Mouse (Mus musculus): Measurements from ENCODE around the gene Chmp6. TPM values are rescaled to one million over a fixed set of nuclear protein-coding genes. Genes with fewer than 3 reads are reported as not detected.

Chmp6 gene
- polyA plus RNA-seq, 1 experiment: 44.2 TPM

- Histone ChIP-seq H3K27ac (ENCODE audit: insufficient read depth, low read length) (no peak overlapping the region), H3K4me1 (ENCODE audit: control insufficient read depth, insufficient read depth, low read length) (peaks cover 35% of the 10 kb centered on the region), H3K4me3 (ENCODE audit: insufficient read depth, low read length) (no peak overlapping the region)
- TF ChIP-seq POLR2A (IDR thresholded peaks at IDR 0.05; ENCODE audit: extremely low read depth, insufficient read depth, low read length) (no peak), CTCF (IDR thresholded peaks at IDR 0.05; ENCODE audit: extremely low read depth, insufficient read depth, low read length) (no peak)
These were observed 35.1 kb downstream of the Chmp6 start for GRCm38 (mm10) chr11:119948305-119948704.

- peaks cover 35% of the 10 kb centered on the region for H3K4me1 ChIP-seq (ENCODE audit: control insufficient read depth, insufficient read depth, low read length)
- no peak for TF ChIP-seq CTCF (IDR thresholded peaks at IDR 0.05; ENCODE audit: extremely low read depth, insufficient read depth, low read length)
- no peak for TF ChIP-seq POLR2A (IDR thresholded peaks at IDR 0.05; ENCODE audit: extremely low read depth, insufficient read depth, low read length)
- H3K4me3 ChIP-seq (ENCODE audit: insufficient read depth, low read length): no peak overlapping the region
- no peak overlapping the region for H3K27ac ChIP-seq (ENCODE audit: insufficient read depth, low read length)
These were observed 35.6 kb downstream of the Chmp6 start for GRCm38 (mm10) chr11:119948803-119949202.

- no peak for TF ChIP-seq CTCF (IDR thresholded peaks at IDR 0.05; ENCODE audit: extremely low read depth, insufficient read depth, low read length)
- no peak for TF ChIP-seq POLR2A (IDR thresholded peaks at IDR 0.05; ENCODE audit: extremely low read depth, insufficient read depth, low read length)
- Histone ChIP-seq H3K4me1 (ENCODE audit: control insufficient read depth, insufficient read depth, low read length) (peaks cover 39% of the 10 kb centered on the region), H3K27ac (ENCODE audit: insufficient read depth, low read length) (no peak overlapping the region), H3K4me3 (ENCODE audit: insufficient read depth, low read length) (no peak overlapping the region)
These were observed 37.3 kb downstream of the Chmp6 start for GRCm38 (mm10) chr11:119950535-119950934.

DNA sequence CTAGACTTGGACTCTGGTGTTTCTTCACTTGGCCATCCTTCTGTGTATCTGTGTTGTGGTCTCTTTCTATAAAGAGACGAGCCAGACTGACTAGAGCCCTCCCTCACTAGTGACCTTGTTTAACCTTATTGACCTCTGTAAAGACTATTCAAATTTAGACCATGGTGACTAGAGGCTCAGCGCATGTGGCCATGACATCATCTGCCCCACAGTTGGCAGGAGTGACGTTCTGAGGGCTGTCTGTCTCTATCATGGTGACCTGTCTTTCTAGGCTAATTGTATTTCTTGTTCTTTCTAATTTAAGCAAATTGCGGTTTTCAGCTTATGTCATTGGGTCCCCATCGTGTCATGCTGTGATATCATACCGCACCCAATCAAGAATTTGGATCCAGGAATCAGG, 38.1 kb downstream of the Chmp6 start:
- H3K4me3 ChIP-seq (ENCODE audit: insufficient read depth, low read length): no peak overlapping the region
- no peak overlapping the region for H3K27ac ChIP-seq (ENCODE audit: insufficient read depth, low read length)
- H3K4me1 ChIP-seq (ENCODE audit: control insufficient read depth, insufficient read depth, low read length): peaks cover 44% of the 10 kb centered on the region
- TF ChIP-seq CTCF (IDR thresholded peaks at IDR 0.05; ENCODE audit: extremely low read depth, insufficient read depth, low read length): no peak

DNA sequence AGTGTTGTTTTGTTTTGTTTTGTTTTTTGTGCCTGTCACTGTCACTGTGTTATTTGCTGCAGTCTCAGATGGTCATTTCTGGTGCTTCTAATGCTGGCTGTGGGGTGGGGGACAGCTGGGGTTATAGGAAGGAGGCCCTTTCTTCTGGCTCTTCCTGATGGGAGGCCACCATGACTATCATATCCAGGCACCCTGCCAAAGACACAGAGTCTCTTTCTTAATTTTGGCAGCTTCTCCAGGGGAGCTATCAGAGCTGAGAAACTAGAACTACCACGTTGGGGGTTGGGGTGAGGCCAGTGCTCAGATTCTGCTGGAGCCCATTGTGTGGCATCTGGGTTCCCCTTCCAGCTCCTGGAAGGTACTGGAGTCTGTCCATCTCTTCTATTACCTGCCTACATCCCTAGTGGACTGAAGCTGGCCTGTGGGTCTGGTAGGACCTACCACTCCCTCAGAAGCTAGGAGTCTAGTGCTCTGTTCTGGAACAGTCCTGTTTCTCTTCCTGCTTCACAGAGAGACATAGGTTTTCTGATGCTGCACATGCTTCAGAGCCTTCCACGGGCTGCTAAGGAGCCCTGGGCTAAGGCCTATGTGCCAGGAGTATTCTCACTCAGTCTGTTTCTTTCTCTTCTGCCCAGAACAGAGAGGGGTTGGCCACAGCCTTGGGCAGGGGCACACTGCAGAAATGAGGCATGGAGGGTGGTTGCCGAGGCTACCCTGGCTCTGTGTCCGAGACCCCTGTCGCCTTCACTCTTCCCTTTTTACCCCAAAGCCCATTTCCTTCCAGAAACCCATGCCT, 39.4 kb downstream of the Chmp6 start:
- H3K27ac ChIP-seq (ENCODE audit: insufficient read depth, low read length): no peak overlapping the region
- peaks cover 38% of the 10 kb centered on the region for H3K4me1 ChIP-seq (ENCODE audit: control insufficient read depth, insufficient read depth, low read length)
- H3K4me3 ChIP-seq (ENCODE audit: insufficient read depth, low read length): no peak overlapping the region
- TF ChIP-seq POLR2A (IDR thresholded peaks at IDR 0.05; ENCODE audit: extremely low read depth, insufficient read depth, low read length) (no peak), CTCF (IDR thresholded peaks at IDR 0.05; ENCODE audit: extremely low read depth, insufficient read depth, low read length) (no peak)

DNA sequence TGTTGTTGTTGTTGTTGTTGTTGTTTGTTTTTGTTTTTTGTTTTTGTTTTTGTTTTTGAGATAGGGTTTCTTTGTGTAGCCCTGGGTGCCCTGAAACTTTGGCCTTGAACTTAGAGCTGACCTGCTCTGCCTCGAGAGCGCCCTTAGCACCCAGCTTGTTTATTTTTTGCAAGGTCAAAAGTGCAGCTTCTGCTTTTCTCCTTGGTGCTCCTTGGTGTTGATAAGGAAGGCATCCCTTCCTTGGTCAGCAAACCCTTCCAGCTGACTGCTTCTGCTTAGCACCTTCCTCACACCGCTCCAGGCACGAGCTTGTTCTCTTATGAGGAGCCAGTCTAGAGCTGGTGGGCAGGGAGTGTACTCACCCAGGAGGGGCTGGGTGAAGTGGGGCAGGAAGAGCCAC, 41.0 kb downstream of the Chmp6 start:
- Histone ChIP-seq H3K27ac (ENCODE audit: insufficient read depth, low read length) (no peak overlapping the region), H3K4me3 (ENCODE audit: insufficient read depth, low read length) (no peak overlapping the region), H3K4me1 (ENCODE audit: control insufficient read depth, insufficient read depth, low read length) (peaks cover 41% of the 10 kb centered on the region)
- TF ChIP-seq POLR2A (IDR thresholded peaks at IDR 0.05; ENCODE audit: extremely low read depth, insufficient read depth, low read length): no peak
- TF ChIP-seq CTCF (IDR thresholded peaks at IDR 0.05; ENCODE audit: extremely low read depth, insufficient read depth, low read length): no peak

- peaks cover 45% of the 10 kb centered on the region for H3K4me1 ChIP-seq (ENCODE audit: control insufficient read depth, insufficient read depth, low read length)
- H3K27ac ChIP-seq (ENCODE audit: insufficient read depth, low read length): no peak overlapping the region
- no peak overlapping the region for H3K4me3 ChIP-seq (ENCODE audit: insufficient read depth, low read length)
- TF ChIP-seq POLR2A (IDR thresholded peaks at IDR 0.05; ENCODE audit: extremely low read depth, insufficient read depth, low read length) (no peak), CTCF (IDR thresholded peaks at IDR 0.05; ENCODE audit: extremely low read depth, insufficient read depth, low read length) (no peak)
These were observed 41.6 kb downstream of the Chmp6 start for GRCm38 (mm10) chr11:119954749-119955337.

- H3K4me3 ChIP-seq (ENCODE audit: insufficient read depth, low read length): no peak overlapping the region
- peaks cover 47% of the 10 kb centered on the region for H3K4me1 ChIP-seq (ENCODE audit: control insufficient read depth, insufficient read depth, low read length)
- TF ChIP-seq POLR2A (IDR thresholded peaks at IDR 0.05; ENCODE audit: extremely low read depth, insufficient read depth, low read length) (no peak), CTCF (IDR thresholded peaks at IDR 0.05; ENCODE audit: extremely low read depth, insufficient read depth, low read length) (no peak)
- no peak overlapping the region for H3K27ac ChIP-seq (ENCODE audit: insufficient read depth, low read length)
These were observed 42.2 kb downstream of the Chmp6 start for GRCm38 (mm10) chr11:119955432-119955831.

- TF ChIP-seq CTCF (IDR thresholded peaks at IDR 0.05; ENCODE audit: extremely low read depth, insufficient read depth, low read length) (no peak), POLR2A (IDR thresholded peaks at IDR 0.05; ENCODE audit: extremely low read depth, insufficient read depth, low read length) (no peak)
- Histone ChIP-seq H3K4me3 (ENCODE audit: insufficient read depth, low read length) (no peak overlapping the region), H3K27ac (ENCODE audit: insufficient read depth, low read length) (0 out of 2 replicates have a peak overlapping the region, but pooled peaks have one; percentile 14), H3K4me1 (ENCODE audit: control insufficient read depth, insufficient read depth, low read length) (peaks cover 44% of the 10 kb centered on the region)
These were observed 43.3 kb downstream of the Chmp6 start for GRCm38 (mm10) chr11:119956590-119956989.

DNA sequence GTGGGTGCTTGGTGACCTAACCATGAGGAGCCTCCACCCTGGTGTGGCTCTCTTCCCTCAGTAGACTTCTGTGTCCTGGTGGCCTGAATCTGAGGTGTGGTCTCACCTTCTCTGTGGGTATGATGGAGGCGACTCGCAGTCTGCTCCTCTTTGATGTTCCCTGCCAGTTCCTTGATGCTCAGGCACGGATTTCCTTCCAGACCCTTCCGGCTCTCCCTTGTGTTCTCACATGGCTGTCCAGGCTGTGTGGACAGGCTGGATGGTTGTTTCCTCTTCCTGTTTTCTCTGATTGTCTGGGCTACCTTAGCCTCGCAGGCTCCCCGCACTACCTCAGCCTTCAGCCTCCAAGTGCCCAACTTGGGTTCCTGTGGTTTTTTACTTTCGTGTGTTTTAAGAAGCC, 45.6 kb downstream of the Chmp6 start:
- H3K4me3 ChIP-seq (ENCODE audit: insufficient read depth, low read length): no peak overlapping the region
- TF ChIP-seq CTCF (IDR thresholded peaks at IDR 0.05; ENCODE audit: extremely low read depth, insufficient read depth, low read length): no peak
- H3K27ac ChIP-seq (ENCODE audit: insufficient read depth, low read length): peak overlapping the region; percentile 65
- peaks cover 37% of the 10 kb centered on the region for H3K4me1 ChIP-seq (ENCODE audit: control insufficient read depth, insufficient read depth, low read length)
